Mouse (Mus musculus) testis, adult 2 months (tissue): ENCODE measurements at regions not wholly inside any gene's neighbourhood (a gene's known extent, or its start where the extent isn't known, plus 50 kb on each side); places are given as distances from the start of the nearest gene placed in this dataset.
"Not testable (repeated sequence)": the region's sequence is repeated elsewhere in the genome, so short reads cannot be mapped to it uniquely, and the experiment has no call there.

ENCODE experiments used
- H3K27ac ChIP-seq: fragments of 200-500 bp; 2 replicates; pipeline ENCODE4 v1.5.1; 2012; ENCODE audit warnings: low read depth, low read length; ENCODE audit not compliant: control insufficient read depth, insufficient read depth
- H3K27me3 ChIP-seq: fragments of 200-500 bp; 2 replicates; pipeline ENCODE4 v1.6.1; 2012; ENCODE audit warnings: mild to moderate bottlenecking, low read length, moderate library complexity; ENCODE audit not compliant: control insufficient read depth, insufficient read depth
- H3K36me3 ChIP-seq: fragments of 200-500 bp; 2 replicates; pipeline ENCODE4 v1.6.1; 2012; ENCODE audit warnings: mild to moderate bottlenecking, low read length; ENCODE audit not compliant: control insufficient read depth, insufficient read depth
- H3K4me1 ChIP-seq: fragments of 200-500 bp; 2 replicates; pipeline ENCODE4 v1.6.1; 2012; ENCODE audit warnings: low read length; ENCODE audit not compliant: control insufficient read depth, insufficient read depth
- H3K4me3 ChIP-seq: fragments of 200-500 bp; 2 replicates; pipeline ENCODE4 v1.5.1; 2012; ENCODE audit warnings: low read depth, mild to moderate bottlenecking, low read length, moderate library complexity, mixed read lengths; ENCODE audit not compliant: control insufficient read depth
- CTCF ChIP-seq: fragments of 200-500 bp; IDR thresholded peaks from 2 replicates; pipeline ENCODE4 v1.5.1; 2012; ENCODE audit warnings: low read depth, mild to moderate bottlenecking, inconsistent platforms, low read length, moderate library complexity; ENCODE audit not compliant: control insufficient read depth, insufficient read depth, insufficient replicate concordance
- POLR2A ChIP-seq: fragments of 200-500 bp; IDR thresholded peaks from 2 replicates; pipeline ENCODE4 v1.6.1; 2012; ENCODE audit warnings: low read depth, mild to moderate bottlenecking, inconsistent platforms, low read length, moderate library complexity; ENCODE audit not compliant: control insufficient read depth

DNA sequence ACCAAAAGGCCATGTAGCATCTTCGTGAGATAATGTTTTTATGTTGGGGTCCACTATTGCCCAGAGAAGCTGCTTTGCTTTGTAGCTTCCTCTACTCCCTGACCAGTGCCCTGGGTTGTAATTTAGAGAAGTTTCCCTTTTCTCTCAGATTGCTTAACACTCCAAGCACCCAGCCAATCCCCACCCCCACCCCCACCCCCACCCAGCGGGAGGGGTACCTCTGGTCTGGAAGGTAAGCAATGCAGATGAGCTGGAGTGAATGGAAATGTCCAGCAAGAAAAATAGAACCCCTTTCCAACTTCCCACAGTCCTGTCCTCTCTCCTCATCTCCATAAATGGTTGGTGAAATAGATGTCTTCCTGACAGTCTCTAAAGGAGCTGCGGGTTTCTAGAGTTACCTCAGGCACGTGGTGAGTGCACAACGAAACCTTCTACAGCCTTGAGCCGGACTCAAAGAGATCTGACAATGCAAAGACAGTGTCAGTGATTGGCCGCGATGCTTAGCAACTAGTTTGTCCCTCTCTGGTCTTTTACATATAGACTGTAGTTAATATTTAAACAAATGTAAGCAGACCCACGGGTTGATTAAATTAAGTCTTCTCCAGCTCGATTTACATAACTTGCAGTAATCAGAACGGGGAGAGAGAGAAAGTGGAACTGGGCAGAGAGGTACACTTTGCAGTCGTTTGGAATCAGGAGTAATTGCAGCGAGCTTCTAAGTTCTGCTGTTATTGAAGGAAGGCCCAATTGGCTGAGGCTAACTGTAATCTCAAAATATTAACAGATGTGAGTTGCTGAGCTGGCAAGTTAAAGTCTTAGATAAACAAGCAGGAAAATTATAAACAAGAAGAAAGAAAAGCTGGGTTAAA lies 121.7 kb upstream of the Dapk1 start:
- TF ChIP-seq POLR2A (no peak), CTCF (no peak)
- no peak overlapping the region for H3K27ac ChIP-seq
- H3K36me3 ChIP-seq = no peaks in the 10 kb centered on the region
- no peak overlapping the region for H3K4me3 ChIP-seq
- H3K4me1 ChIP-seq = peaks cover 5% of the 10 kb centered on the region
- no peaks in the 10 kb centered on the region for H3K27me3 ChIP-seq

GRCm38 (mm10) chr13:60480731-60481431 lies 120.9 kb upstream of the Dapk1 start:
- TF ChIP-seq CTCF (no peak), POLR2A (no peak)
- Histone ChIP-seq H3K27me3 (no peaks in the 10 kb centered on the region), H3K36me3 (no peaks in the 10 kb centered on the region), H3K4me3 (no peak overlapping the region), H3K4me1 (peaks cover 5% of the 10 kb centered on the region), H3K27ac (no peak overlapping the region)

DNA sequence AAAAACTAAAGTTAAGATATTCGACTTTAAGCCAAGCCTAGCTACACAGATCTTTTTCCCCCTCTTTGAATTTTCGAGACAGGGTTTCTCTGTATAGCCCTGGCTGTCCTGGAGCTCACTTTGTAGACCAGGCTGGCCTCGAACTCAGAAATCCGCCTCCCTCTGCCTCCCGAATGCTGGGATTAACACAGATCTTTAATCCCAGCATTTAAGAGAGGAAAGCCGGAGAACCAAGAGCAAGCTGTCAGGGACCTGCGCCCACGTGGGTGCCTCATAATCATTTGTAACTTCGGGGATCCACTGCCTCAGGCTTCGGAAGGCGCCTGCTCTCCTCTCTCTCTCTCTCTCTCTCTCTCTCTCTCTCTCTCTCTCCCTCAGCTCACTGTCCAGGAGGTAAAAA lies 120.3 kb upstream of the Dapk1 start:
- H3K36me3 ChIP-seq, H3K27ac ChIP-seq, H3K27me3 ChIP-seq, H3K4me1 ChIP-seq, H3K4me3 ChIP-seq: not testable (repeated sequence)

DNA sequence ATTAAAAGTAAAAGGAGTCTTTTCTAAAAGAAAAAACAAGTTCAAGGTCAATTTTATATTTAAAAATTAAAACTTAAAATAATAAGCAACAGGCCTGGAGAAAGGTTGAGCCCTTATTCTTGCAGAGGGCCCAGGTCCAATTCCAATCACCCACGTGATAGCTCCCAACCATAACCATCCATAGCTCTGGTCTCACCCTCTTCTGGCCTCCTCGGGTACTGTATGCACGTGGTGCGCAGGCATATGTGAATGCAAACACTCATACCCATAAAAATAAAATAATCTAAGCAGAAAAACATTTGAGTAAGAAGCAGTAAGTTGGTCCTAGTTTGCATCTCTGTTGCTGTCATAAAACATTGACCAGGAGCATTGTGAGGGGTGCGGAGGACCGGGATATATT lies 119.8 kb upstream of the Dapk1 start:
- no peak overlapping the region for H3K27ac ChIP-seq
- H3K27me3 ChIP-seq = no peaks in the 10 kb centered on the region
- peaks cover 5% of the 10 kb centered on the region for H3K4me1 ChIP-seq
- H3K36me3 ChIP-seq = no peaks in the 10 kb centered on the region
- no peak overlapping the region for H3K4me3 ChIP-seq
- TF ChIP-seq CTCF = no peak
- no peak for TF ChIP-seq POLR2A

- Histone ChIP-seq H3K4me1 (peaks cover 1% of the 10 kb centered on the region), H3K27me3 (no peaks in the 10 kb centered on the region), H3K4me3 (no peak overlapping the region), H3K36me3 (no peaks in the 10 kb centered on the region), H3K27ac (no peak overlapping the region)
- no peak for TF ChIP-seq CTCF
- no peak for TF ChIP-seq POLR2A
These were observed 115.6 kb upstream of the Dapk1 start for GRCm38 (mm10) chr13:60486105-60486504.

- Histone ChIP-seq H3K27me3 (no peaks in the 10 kb centered on the region), H3K4me3 (no peak overlapping the region), H3K27ac (no peak overlapping the region), H3K4me1 (no peaks in the 10 kb centered on the region; the same call in 1 of the 2 replicates), H3K36me3 (no peaks in the 10 kb centered on the region)
- no peak for TF ChIP-seq CTCF
- TF ChIP-seq POLR2A = no peak
These were observed 114.9 kb upstream of the Dapk1 start for GRCm38 (mm10) chr13:60486871-60487270.

- Histone ChIP-seq H3K27me3 (no peaks in the 10 kb centered on the region), H3K36me3 (no peaks in the 10 kb centered on the region), H3K27ac (peak overlapping the region; percentile 18; the same call in 1 of the 2 replicates), H3K4me3 (no peak overlapping the region), H3K4me1 (no peaks in the 10 kb centered on the region; the same call in 1 of the 2 replicates)
- TF ChIP-seq CTCF = no peak
- TF ChIP-seq POLR2A = no peak
These were observed 113.4 kb upstream of the Dapk1 start for GRCm38 (mm10) chr13:60488131-60488883.
